Mouse (Mus musculus) embryonic facial prominence, embryonic 10.5 days (tissue): ENCODE data around the gene Prame. TPM values are rescaled to one million over a fixed set of nuclear protein-coding genes. Genes with fewer than 3 reads are reported as not detected.

ENCODE experiments used
- polyA plus RNA-seq: library from polyadenylated mRNA; unstranded; fragments of >200 nt; fragmentation: Nextera tagmentation; extraction: Ambion mirVana; gene quantifications from 2 replicates; pipeline ENCODE4 v1.2.1, GENCODE M21; 2016

The Prame gene
- polyA plus RNA-seq, 1 experiment from 2014 or later: 0.06 TPM

Other genes starting within 250 kb of the Prame start
- not detected in 2 replicates for gene Gm7903, start 193.9 kb downstream of the Prame start, polyA plus RNA-seq
- gene AV320801, start 133.1 kb downstream of the Prame start, polyA plus RNA-seq: not detected in 2 replicates
- 0.10 TPM in 1 of 2 replicates, not detected in the other for gene Nxf7, start 28.9 kb downstream of the Prame start, polyA plus RNA-seq
- gene Tcp11x2, start 66.1 kb upstream of the Prame start, polyA plus RNA-seq: 0.07 TPM in 1 of 2 replicates, not detected in the other
- not detected in 2 replicates for gene Tmsb15a, start 97.6 kb upstream of the Prame start, polyA plus RNA-seq
- gene Armcx5, start 115.0 kb upstream of the Prame start, polyA plus RNA-seq: 11.1 and 12.3 TPM in 2 replicates
- gene Gprasp1, start 115.0 kb upstream of the Prame start, polyA plus RNA-seq: 51.8 and 55.4 TPM in 2 replicates
- gene Bhlhb9, start 169.9 kb upstream of the Prame start, polyA plus RNA-seq: 49.2 and 52.8 TPM in 2 replicates
- gene Gprasp2, start 211.3 kb upstream of the Prame start, polyA plus RNA-seq: 28.7 and 31.8 TPM in 2 replicates